Mouse (Mus musculus) cerebellum, postnatal 10 days (tissue): Measurements from ENCODE around the gene Cxcr2.
"Not testable (repeated sequence)": the region's sequence is repeated elsewhere in the genome, so short reads cannot be mapped to it uniquely, and the experiment has no call there.

Experiments
- DNase-seq, 2 experiments: peaks; one replicate each; pipeline ENCODE4 v3.0.0; 2021; ENCODE audit warnings: mixed read lengths in 2 of 2

The Cxcr2 gene

DNA sequence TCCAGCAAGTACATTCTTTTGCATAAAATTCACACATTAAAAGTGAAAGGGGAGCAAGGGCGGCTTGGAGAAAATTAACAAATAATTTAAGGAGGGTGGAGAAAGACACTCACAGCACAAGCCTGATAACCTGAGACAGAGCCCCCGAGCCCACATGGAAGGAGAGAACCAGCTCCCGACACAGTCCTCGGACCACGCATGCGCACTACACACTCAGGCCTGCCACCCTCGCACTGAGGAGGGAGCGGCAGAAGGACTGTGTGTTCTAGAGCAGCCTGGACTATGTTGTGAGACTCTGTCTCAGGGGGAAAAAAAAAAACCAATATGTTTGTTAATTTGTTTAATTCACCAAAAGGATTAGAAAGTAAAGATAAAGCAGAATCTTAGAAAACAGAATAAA lies 12.0 kb upstream of the Cxcr2 start:
- DNase-seq = no peak

DNA sequence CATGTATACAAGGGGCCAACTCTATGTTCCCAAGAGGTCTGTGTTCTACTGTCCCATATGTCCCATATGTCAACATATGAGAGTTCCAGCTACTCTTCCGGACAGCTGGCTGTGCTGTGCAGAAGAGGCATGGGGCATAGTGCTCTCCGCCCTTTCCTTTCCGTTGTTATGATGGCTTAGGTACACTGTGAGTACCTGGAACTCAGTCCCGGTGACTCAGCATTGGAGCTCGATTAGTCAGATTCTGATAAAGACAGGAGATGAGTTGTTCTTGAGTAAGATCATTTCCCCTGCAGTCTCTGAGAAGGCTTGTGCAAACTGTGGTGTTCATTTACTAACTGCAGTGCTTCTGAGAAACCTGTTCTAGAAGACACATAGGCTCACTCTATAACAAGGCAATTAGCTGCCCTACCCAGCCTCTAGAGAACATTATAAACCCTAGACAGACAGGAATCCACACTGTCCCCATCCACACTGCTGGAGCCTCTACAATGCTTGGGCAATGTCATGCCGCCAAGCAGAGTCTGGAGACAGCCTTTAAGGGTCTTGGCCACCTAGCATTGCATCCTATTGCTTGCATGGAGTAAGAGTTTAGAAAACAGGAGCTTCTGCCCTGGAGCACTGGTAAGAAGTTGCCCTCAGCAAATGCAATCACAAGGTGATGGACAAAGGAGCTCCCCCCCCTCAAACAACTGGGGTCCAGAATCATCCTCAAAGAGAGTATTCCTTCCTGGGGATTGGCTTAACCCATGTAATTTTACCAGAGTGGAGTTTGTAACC lies 4.5 kb upstream of the Cxcr2 start:
- no peak for DNase-seq

DNA sequence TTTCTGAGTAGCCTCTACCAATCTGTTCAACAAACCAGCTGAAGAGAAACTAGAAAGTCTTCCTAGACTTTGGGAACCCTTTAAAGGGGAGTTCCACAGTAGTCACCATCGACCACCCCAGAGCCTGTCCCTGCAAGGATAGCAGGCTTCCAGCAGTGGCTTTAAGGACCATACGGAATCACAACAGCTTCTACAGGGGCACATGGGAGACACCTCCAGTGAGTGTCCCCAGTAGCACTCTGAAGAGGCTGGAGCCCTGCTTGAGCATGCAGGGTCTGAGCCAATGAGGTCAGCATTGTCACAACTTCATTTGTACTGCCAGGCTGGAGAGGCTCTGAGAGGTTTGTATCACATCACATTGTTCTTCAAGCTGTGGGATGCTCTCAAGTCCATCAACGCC lies 3.7 kb upstream of the Cxcr2 start:
- DNase-seq = no peak

DNA sequence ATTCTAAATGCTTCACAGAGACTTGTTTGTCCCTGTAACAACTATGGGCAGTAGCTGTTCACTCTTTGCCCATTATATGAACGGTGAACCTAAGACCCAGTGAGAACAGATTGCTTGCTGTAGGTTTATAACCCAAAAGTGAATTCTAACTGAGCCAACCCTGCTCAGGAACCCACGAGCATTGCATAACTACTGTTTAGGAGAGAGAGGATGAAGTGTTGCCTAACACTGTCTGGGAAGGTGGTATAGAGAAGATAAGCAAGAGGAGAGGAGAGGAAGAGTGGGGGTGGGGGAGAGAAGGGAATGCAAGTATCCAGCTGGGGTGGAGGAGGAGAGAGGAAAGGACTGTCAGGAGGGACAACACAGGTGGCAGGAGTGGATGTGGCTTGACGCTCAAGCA lies 2.7 kb upstream of the Cxcr2 start:
- DNase-seq = no peak

DNA sequence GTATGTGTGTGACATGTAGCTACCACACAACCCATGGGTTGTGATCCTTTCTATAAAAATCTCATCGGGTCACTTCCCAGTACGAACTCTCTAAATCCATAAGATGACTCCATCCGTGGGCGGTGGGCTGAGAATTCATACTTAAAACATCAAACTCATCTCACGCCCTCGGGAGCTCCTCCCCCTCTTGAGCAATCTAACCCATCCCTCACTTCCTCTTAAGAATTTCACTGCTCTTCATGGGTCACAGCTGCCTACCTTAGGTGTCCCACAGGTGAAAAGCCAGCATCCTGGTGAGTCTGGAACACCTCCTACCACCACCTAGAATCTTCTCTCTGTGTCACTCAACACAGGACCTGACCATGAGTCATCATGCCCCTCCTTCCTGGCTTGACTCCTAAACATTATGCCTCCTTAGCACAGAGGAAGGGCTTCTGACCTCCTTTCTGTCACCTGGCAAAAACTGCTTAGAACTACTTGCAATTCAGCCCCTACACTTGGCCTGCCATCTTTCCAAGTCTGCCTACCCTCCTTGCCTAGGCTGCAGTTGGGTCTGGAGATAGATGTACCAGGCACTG lies 1.7 kb downstream of the Cxcr2 start:
- DNase-seq = no peak

GRCm38 (mm10) chr1:74156381-74156910 lies 2.7 kb downstream of the Cxcr2 start:
- no peak for DNase-seq

- DNase-seq = not testable (repeated sequence)
Measured at GRCm38 (mm10) chr1:74159613-74160012, 5.8 kb downstream of the Cxcr2 start.

DNA sequence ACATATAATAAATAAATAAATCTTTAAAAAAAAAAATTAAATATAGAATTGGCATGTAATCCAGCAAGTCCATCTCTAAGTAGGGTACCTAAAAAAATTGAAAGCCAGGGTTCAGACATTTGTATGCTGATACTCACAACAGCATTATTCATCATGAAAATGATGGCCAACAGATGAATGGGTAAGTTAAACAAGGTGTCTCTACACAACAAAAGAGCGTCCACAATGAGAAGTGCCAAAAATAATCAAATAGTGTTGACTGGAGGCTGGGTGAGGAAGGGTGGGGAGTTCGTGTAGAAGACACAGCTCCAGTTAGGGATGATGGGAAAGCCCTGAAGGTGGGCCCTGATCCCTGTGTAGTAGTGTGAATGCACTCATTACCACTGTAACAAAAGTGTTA lies 6.2 kb downstream of the Cxcr2 start:
- DNase-seq = no peak

GRCm38 (mm10) chr1:74167136-74167535 lies 13.3 kb downstream of the Cxcr2 start:
- peak; percentile 43 to 50 for DNase-seq

GRCm38 (mm10) chr1:74169721-74170120 lies 15.9 kb downstream of the Cxcr2 start:
- no peak for DNase-seq

GRCm38 (mm10) chr1:74172722-74173121 lies 18.9 kb downstream of the Cxcr2 start:
- DNase-seq = no peak

DNA sequence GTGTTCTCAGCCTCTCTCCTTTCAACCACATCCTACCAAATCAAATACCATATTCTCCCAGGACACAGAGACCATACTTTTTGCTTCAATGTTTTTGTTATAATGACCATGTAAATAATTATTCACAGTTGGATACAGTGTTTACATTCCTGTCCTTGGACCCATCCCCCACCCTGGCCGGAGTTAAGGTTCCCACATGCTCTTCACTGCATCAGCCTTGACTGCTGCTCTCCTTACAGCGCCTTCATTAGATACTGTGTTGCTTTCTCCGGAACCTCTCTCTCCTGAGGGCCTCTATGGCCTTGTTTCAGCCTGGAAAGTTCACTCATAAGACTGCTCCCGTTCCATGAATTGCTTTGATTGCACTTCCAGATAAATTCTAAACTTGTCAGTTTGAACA lies 21.9 kb downstream of the Cxcr2 start:
- DNase-seq = no peak

DNA sequence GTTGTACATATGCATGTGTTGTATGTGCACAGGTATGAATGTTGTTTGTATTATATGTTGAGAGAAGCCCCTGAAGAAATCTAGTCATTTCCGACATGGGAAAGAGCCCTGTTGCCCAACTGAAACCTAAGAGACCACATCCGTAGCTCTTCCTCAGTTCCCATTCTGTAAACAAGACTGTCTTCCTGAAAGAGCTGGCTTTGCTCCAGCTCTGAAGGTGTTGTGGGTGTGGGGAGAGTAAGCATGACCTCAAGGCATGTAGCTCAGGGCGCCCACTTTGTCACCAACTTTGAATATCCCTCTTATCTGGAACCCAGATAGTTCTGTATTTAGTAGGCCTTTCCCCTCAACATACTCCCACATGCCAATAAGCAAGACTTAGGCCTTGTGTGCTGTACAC lies 24.8 kb downstream of the Cxcr2 start:
- no peak for DNase-seq

DNA sequence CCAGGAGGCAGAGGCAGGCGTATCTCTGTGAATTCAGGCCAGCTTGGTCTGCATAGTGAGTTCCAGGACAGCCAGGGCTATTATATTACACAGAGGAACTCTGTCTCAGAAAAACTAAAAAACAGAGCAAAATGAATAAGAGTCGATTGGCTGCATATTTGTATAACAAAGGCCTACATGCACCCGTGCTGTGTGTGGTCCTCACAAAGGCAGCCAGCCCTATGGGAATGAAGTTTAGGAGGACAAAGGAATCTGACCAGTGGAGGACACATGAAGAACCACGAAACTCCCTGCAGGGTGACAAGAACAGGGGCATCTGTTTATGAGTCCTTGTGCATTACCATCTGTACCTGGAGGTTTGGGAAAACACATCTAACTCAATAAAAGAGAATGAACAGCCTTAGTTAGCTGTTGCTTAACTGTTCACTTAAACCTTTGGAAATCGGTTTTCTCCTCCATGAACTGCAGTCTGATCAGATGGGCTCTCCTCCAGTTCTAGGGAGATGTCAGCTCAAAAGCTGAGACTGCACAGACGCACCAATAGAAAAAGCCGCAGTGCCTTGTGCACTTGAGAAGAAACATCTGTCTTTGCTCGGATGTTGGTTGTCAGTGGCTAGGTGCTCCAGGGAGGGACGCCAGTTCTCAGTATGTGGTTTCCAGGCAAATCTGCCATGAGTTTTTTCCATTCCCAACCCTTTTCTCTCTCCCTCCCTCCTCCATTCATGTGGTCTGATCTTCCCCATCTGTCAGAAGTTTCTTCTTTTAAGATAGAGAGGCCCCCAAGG lies 26.0 kb downstream of the Cxcr2 start:
- no peak for DNase-seq

- no peak for DNase-seq
Measured at GRCm38 (mm10) chr1:74181462-74181861, 27.7 kb downstream of the Cxcr2 start.

DNA sequence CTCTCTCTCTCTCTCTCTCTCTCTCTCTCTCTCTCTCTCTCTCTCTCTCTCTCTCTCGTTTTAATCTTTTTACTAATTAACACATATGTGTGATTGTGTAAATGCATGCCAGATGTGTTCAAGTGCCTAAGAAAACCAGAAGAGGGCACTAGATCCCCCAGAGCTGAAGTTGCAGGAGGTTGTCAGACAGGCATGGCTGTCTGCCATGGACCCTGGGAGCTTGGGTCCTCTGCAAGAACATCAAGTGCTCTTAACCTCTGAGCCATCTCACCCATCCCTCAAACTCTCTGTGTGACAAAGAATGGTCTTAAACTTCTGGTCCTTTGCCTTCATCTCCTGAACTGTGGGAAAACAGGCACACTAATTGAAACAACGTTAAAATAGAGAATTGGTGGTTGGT lies 29.2 kb downstream of the Cxcr2 start:
- DNase-seq = no peak

GRCm38 (mm10) chr1:74190471-74190870 lies 36.7 kb downstream of the Cxcr2 start:
- DNase-seq = no peak

GRCm38 (mm10) chr1:74192711-74193110 lies 38.9 kb downstream of the Cxcr2 start:
- DNase-seq = no peak

DNA sequence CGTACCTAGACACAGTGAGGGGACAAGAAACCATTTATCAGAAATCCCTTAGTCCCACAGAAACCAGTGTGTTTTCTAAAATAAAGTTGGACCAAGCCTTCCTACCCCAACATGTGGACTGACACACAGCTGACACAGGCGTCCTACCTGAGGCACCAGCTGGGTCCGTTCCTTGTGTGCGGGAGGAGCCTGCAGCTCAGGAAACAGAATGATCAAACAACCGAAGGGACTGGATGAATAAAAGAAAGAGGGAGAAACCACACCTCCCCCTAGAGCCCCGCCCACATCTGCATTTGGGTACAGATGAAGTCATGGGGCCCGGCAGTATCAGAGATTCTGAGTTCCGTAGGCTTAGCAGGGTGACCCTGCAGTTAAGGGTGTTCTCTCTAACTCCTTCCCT lies 40.7 kb downstream of the Cxcr2 start, which contains the start of gene Cxcr1:
Gene Cxcr1, minus strand, starts transcription at position 187 of the 400 bp plus-strand sequence.
- DNase-seq = no peak

- peak; percentile 17 to 21 for DNase-seq
Measured at GRCm38 (mm10) chr1:74195961-74196360, 42.2 kb downstream of the Cxcr2 start.

- no peak for DNase-seq
Measured at GRCm38 (mm10) chr1:74196621-74197419, 43.0 kb downstream of the Cxcr2 start.

DNA sequence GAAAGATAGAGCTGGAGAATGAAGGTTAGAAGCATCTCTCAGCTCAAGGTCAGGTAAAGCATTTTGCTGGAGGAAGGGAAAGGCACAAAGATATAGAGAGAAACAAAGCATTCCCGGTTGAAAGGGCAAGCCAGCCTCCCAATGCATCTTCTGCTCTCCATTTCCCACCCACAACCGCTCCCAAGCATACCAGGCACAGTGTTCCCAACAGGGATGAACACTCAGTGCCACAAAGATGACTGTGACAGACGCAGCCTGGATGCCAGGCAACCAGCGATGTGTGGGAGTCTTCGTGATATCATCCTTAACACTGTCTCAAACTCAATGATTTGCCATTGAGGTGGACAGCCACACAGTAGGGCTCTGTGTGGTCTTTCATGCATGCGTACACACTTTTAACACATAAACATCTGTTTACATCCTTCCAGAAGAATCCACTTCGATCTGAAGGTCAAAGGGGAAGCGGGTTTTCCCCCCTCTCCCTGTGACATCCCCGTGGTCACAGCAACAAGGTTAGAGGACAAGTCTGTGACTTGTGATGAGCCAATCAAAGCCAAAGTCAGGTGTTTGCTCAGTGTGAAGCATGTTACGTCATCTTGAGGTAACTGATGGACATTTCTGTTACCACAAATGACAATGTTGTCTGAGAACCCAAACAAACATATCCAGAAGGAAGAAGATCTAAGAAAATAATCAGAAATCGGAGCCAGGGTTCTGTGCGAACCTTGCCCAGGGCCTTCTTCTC lies 44.1 kb downstream of the Cxcr2 start:
- DNase-seq = no peak
